Mouse (Mus musculus) spleen, postnatal 14 days (tissue): ENCODE data around the gene Cpox.

Source experiments
- DNase-seq, 2 experiments: peaks; one replicate each; pipeline ENCODE4 v3.0.0; 2021 to 2022; ENCODE audit warnings: low spot score in 2 of 2

Gene Cpox

GRCm38 (mm10) chr16:58700816-58701424, 30.8 kb downstream of the Cpox start:
- no peak for DNase-seq

GRCm38 (mm10) chr16:58701779-58702178, 31.7 kb downstream of the Cpox start:
- no peak for DNase-seq

- DNase-seq, result no peak
Observed at GRCm38 (mm10) chr16:58702329-58702932, 32.3 kb downstream of the Cpox start.

GRCm38 (mm10) chr16:58703382-58704124, 33.5 kb downstream of the Cpox start:
- no peak for DNase-seq

- DNase-seq, result no peak
Observed at GRCm38 (mm10) chr16:58704999-58705398, 34.9 kb downstream of the Cpox start.

GRCm38 (mm10) chr16:58707276-58707905, 37.3 kb downstream of the Cpox start:
- no peak for DNase-seq

- DNase-seq, result no peak
Observed at GRCm38 (mm10) chr16:58708601-58709475, 38.7 kb downstream of the Cpox start.

GRCm38 (mm10) chr16:58709536-58709935, 39.4 kb downstream of the Cpox start:
- no peak for DNase-seq

GRCm38 (mm10) chr16:58712221-58712620, 42.1 kb downstream of the Cpox start:
- no peak for DNase-seq

- no peak for DNase-seq
Observed at GRCm38 (mm10) chr16:58713128-58713527, 43.0 kb downstream of the Cpox start.

GRCm38 (mm10) chr16:58715018-58715417, 44.9 kb downstream of the Cpox start:
- DNase-seq, result no peak

- DNase-seq, result no peak
Observed at GRCm38 (mm10) chr16:58718666-58719120, 48.6 kb downstream of the Cpox start, which contains the start of gene Gpr15. TSS of gene Gpr15 (minus strand) at chr16:58719070.

- no peak for DNase-seq
Observed at GRCm38 (mm10) chr16:58722292-58722691, 52.2 kb downstream of the Cpox start.

- DNase-seq, result no peak
Observed at GRCm38 (mm10) chr16:58726680-58727476, 56.8 kb downstream of the Cpox start.

GRCm38 (mm10) chr16:58727477-58728131, 57.5 kb downstream of the Cpox start, which contains the start of gene Cldnd1:
TSS of gene Cldnd1 (plus strand) at chr16:58727910.
- peak; percentile 77 to 87 for DNase-seq

- no peak for DNase-seq
Observed at GRCm38 (mm10) chr16:58728176-58728671, 58.1 kb downstream of the Cpox start.

GRCm38 (mm10) chr16:58738205-58738604, 68.1 kb downstream of the Cpox start:
- DNase-seq, result no peak

- no peak for DNase-seq
Observed at GRCm38 (mm10) chr16:58738800-58739199, 68.7 kb downstream of the Cpox start.

GRCm38 (mm10) chr16:58740751-58741150, 70.7 kb downstream of the Cpox start:
- DNase-seq, result no peak

GRCm38 (mm10) chr16:58746715-58747114, 76.6 kb downstream of the Cpox start:
- DNase-seq, result no peak
